Mouse (Mus musculus): ENCODE data around the gene Agmat.

The Agmat gene

GRCm38 (mm10) chr4:141746578-141747346 is at the start of gene Agmat:
Gene Agmat, plus strand, starts transcription at chr4:141746672.
- DNase-seq: no peak

GRCm38 (mm10) chr4:141704625-141705024 is 41.8 kb upstream of the Agmat start:
- DNase-seq: no peak

GRCm38 (mm10) chr4:141705331-141705730 is 41.1 kb upstream of the Agmat start:
- DNase-seq: peak; percentile 95

GRCm38 (mm10) chr4:141708005-141708404 is 38.5 kb upstream of the Agmat start:
- DNase-seq: peak; percentile 18

- DNase-seq: no peak
Measured at GRCm38 (mm10) chr4:141708971-141709370, 37.5 kb upstream of the Agmat start.

GRCm38 (mm10) chr4:141711250-141711649 is 35.2 kb upstream of the Agmat start:
- no peak for DNase-seq

- DNase-seq: no peak
Measured at GRCm38 (mm10) chr4:141713598-141714142, 32.8 kb upstream of the Agmat start.

- DNase-seq: no peak
Measured at GRCm38 (mm10) chr4:141715027-141715426, 31.4 kb upstream of the Agmat start.

- no peak for DNase-seq
Measured at GRCm38 (mm10) chr4:141717633-141718032, 28.8 kb upstream of the Agmat start.

GRCm38 (mm10) chr4:141719304-141719703 is 27.2 kb upstream of the Agmat start:
- DNase-seq: no peak

GRCm38 (mm10) chr4:141720761-141721523 is 25.5 kb upstream of the Agmat start:
- DNase-seq: no peak

GRCm38 (mm10) chr4:141721961-141722360 is 24.5 kb upstream of the Agmat start:
- DNase-seq: no peak

- peak; percentile 94 for DNase-seq
Measured at GRCm38 (mm10) chr4:141722731-141723672, 23.5 kb upstream of the Agmat start, which contains the start of gene Ddi2. Gene Ddi2, minus strand, starts transcription at chr4:141723419.

GRCm38 (mm10) chr4:141723673-141724068 is 22.8 kb upstream of the Agmat start:
- DNase-seq: no peak

- DNase-seq: no peak
Measured at GRCm38 (mm10) chr4:141724594-141724993, 21.9 kb upstream of the Agmat start.

- no peak for DNase-seq
Measured at GRCm38 (mm10) chr4:141725277-141725676, 21.2 kb upstream of the Agmat start.

GRCm38 (mm10) chr4:141725738-141726137 is 20.7 kb upstream of the Agmat start:
- DNase-seq: no peak

- no peak for DNase-seq
Measured at GRCm38 (mm10) chr4:141729266-141729665, 17.2 kb upstream of the Agmat start.

GRCm38 (mm10) chr4:141730401-141730800 is 16.1 kb upstream of the Agmat start:
- DNase-seq: no peak

GRCm38 (mm10) chr4:141731766-141732165 is 14.7 kb upstream of the Agmat start:
- no peak for DNase-seq

- peak; percentile 95 for DNase-seq
Measured at GRCm38 (mm10) chr4:141734446-141735205, 11.8 kb upstream of the Agmat start.

- DNase-seq: no peak
Measured at GRCm38 (mm10) chr4:141735206-141735560, 11.3 kb upstream of the Agmat start.

Measured in retina, postnatal 1 day (tissue).